Mouse (Mus musculus) heart, embryonic 13.5 days (tissue): Measurements from ENCODE around the gene Dgkg. TPM values are rescaled to one million over a fixed set of nuclear protein-coding genes. Genes with fewer than 3 reads are reported as not detected.

ENCODE experiments used
- ATAC-seq: fragments of 200-750 bp; cut with Nextera tagmentation; 2 replicates; pipeline ENCODE4 v1.8.0; 2017; ENCODE audit warnings: moderate TSS enrichment; ENCODE audit not compliant: insufficient number of reproducible peaks, low FRiP score, low TSS enrichment; ENCODE audit errors: extremely low read depth
- H3K27ac ChIP-seq: fragments of 300-500 bp; sonication (generic); replicated peaks from 2 replicates; pipeline ENCODE4 v1.5.1; 2015; ENCODE audit warnings: moderate library complexity, mild to moderate bottlenecking, inconsistent platforms
- H3K27me3 ChIP-seq: fragments of 300-500 bp; sonication (generic); replicated peaks from 2 replicates; pipeline ENCODE4 v1.6.1; 2015; ENCODE audit warnings: mild to moderate bottlenecking, inconsistent platforms
- H3K36me3 ChIP-seq: fragments of 300-500 bp; sonication (generic); 2 replicates; pipeline ENCODE4 v1.6.1; 2015; ENCODE audit warnings: mild to moderate bottlenecking, inconsistent platforms
- H3K4me1 ChIP-seq: fragments of 300-500 bp; sonication (generic); 2 replicates; pipeline ENCODE4 v1.6.1; 2015; ENCODE audit warnings: inconsistent platforms
- H3K4me2 ChIP-seq: fragments of 300-500 bp; sonication (generic); 2 replicates; pipeline ENCODE4 v1.6.1; 2015; ENCODE audit warnings: inconsistent platforms, mild to moderate bottlenecking, moderate library complexity
- H3K4me3 ChIP-seq: fragments of 300-500 bp; sonication (generic); 2 replicates; pipeline ENCODE4 v1.5.1; 2015; ENCODE audit warnings: moderate library complexity, mild to moderate bottlenecking, inconsistent platforms
- H3K9ac ChIP-seq: fragments of 300-500 bp; sonication (generic); 2 replicates; pipeline ENCODE4 v1.6.1; 2015; ENCODE audit warnings: inconsistent platforms, mild to moderate bottlenecking, moderate library complexity
- H3K9me3 ChIP-seq: fragments of 300-500 bp; sonication (generic); 2 replicates; pipeline ENCODE4 v1.6.1; 2016; ENCODE audit warnings: inconsistent platforms
- WGBS: fragments of 180-500 bp; shearing (Covaris S2); methylation state at CpG from one replicate; pipeline ENCODE4 v1.1.7; 2015; ENCODE audit warnings: mixed read lengths; 5-methylcytosine and 5-hydroxymethylcytosine counted together
- polyA plus RNA-seq: library from polyadenylated mRNA; unstranded; fragments of >200 nt; fragmentation: Nextera tagmentation; extraction: Ambion mirVana; gene quantifications from 2 replicates; pipeline ENCODE4 v1.2.1, GENCODE M21; 2015

Dgkg gene
- polyA plus RNA-seq, 1 experiment from 2014 or later = 0.43 TPM

DNA sequence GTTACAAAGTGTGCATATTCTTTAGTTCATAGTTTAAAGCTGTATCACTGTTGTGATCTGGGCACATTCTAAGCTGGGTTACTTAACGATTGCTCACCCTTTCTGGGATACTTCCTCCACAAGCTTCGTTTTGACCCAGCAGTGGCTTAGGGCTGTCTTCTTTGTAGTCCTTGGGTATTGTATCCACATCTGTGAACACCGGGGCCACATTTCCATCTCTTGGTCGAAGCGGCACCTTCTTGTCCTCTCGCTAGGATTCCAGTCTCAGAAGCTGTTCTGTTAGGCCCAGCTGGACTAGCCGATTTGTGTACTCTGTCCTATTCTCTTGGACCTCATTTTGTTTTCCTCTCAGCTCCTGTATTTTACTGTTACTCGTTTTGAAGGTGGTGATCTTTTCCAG lies 13.6 kb downstream of the Dgkg start:
- Histone ChIP-seq H3K9me3 (no peaks in the 10 kb centered on the region), H3K4me2 (no peak overlapping the region), H3K4me3 (no peak overlapping the region), H3K27me3 (no peaks in the 10 kb centered on the region; the same call in 1 of the 2 replicates), H3K27ac (no peak overlapping the region), H3K4me1 (no peaks in the 10 kb centered on the region), H3K36me3 (no peaks in the 10 kb centered on the region), H3K9ac (no peak overlapping the region)
- no peak for ATAC-seq
- WGBS = 65% methylated on average over 8 of the region's 8 CpGs

DNA sequence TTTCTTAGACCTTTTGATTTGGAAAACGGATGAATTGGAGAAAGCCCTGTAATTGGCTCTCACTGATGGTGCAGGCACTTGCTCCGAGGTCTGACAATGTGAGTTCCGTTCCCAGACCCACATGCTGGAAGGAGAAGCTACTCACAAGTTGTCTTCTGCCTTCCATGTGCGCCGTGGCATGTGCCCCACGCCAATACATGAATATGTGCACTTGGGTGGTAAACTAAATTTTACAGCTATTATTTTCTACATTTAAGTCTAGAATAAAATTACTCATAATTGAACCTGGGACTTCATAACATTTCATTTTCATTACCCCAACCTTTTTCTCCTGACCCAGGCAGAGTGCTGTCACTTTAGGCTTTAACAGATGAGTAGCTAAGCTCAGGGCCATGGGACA lies 14.1 kb downstream of the Dgkg start:
- no peak overlapping the region for H3K4me2 ChIP-seq
- H3K9me3 ChIP-seq = no peaks in the 10 kb centered on the region
- H3K4me3 ChIP-seq = no peak overlapping the region
- H3K27me3 ChIP-seq = no peaks in the 10 kb centered on the region; the same call in 1 of the 2 replicates
- WGBS = 77% methylated on average over 6 of the region's 6 CpGs
- no peaks in the 10 kb centered on the region for H3K4me1 ChIP-seq
- H3K36me3 ChIP-seq = no peaks in the 10 kb centered on the region
- no peak for ATAC-seq
- no peak overlapping the region for H3K9ac ChIP-seq
- H3K27ac ChIP-seq = no peak overlapping the region

DNA sequence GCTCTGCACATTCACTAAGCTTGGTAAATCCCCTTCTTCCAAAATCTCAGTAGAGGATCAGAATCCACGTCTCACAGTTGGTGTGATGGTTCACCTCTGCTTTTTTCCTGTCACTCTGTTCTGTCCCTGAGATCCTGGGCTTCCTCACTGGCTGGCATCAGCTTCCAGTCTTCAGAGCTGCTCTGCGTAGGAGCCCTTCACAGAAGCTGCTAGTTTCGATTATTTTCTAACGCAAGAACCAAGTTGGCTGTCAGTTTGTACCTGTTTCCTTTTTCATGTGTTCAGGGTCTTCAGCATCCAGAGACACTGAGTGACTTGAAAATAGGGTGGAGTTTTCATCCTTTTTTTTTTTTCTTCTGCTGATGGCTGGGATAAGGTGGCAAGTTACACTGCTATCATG lies 15.0 kb downstream of the Dgkg start:
- no peaks in the 10 kb centered on the region for H3K36me3 ChIP-seq
- 74% methylated on average over 4 of the region's 4 CpGs for WGBS

DNA sequence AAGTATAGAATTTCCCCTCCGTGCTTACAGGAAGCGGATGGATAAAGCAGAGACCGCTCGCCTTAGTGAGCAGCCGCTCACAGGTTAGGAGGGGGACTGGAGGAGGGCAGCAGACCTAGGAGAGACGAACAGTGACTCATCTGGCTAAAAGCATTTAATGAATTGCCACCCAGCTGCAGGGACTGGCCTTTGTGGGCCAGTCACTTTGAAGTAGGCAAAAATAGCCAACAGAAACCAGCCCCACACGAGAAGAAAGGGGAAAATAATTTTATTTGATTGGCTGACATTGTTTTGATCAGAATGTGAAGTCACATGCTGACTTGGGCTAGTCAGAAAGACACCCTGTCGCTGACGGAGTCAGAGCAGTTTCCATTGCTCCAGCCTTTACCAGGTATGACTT lies 15.4 kb downstream of the Dgkg start:
- no peaks in the 10 kb centered on the region for H3K36me3 ChIP-seq
- no peak overlapping the region for H3K9ac ChIP-seq
- 33% methylated on average over 9 of the region's 9 CpGs for WGBS
- no peak overlapping the region for H3K4me3 ChIP-seq
- H3K27me3 ChIP-seq = no peaks in the 10 kb centered on the region
- no peaks in the 10 kb centered on the region for H3K9me3 ChIP-seq
- no peak for ATAC-seq
- no peak overlapping the region for H3K4me2 ChIP-seq
- H3K4me1 ChIP-seq = no peaks in the 10 kb centered on the region
- no peak overlapping the region for H3K27ac ChIP-seq

More for the DNA sequence above, 15.0 kb downstream of the Dgkg start:
- H3K4me2 ChIP-seq = no peak overlapping the region
- no peak overlapping the region for H3K4me3 ChIP-seq
- no peaks in the 10 kb centered on the region for H3K27me3 ChIP-seq
- no peaks in the 10 kb centered on the region for H3K4me1 ChIP-seq
- H3K9me3 ChIP-seq = no peaks in the 10 kb centered on the region
- no peak overlapping the region for H3K27ac ChIP-seq
- ATAC-seq = no peak
- H3K9ac ChIP-seq = no peak overlapping the region

DNA sequence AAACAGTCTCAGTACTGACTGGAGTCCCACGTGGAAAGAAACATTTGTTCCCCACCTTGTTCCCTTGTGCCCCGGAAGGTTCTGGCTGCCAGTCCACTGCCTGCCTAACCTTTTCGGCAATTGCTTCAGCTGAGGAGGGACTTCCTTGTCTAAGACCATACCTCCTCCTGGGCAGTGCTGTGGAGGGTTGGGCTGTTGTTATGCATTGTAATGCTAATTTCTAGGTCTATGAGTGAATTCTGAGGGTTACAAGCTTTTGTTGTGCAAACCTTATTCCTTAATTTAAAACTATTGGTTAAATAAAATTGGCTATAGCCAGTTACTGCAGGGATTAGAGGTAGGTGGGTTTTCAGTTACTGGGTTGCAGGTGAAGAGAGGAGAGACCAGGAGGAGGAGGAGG lies 19.7 kb downstream of the Dgkg start:
- Histone ChIP-seq H3K4me1 (no peaks in the 10 kb centered on the region), H3K27me3 (peaks cover 5% of the 10 kb centered on the region; the same call in 1 of the 2 replicates), H3K36me3 (no peaks in the 10 kb centered on the region), H3K4me2 (no peak overlapping the region), H3K9me3 (no peaks in the 10 kb centered on the region), H3K4me3 (no peak overlapping the region), H3K9ac (no peak overlapping the region), H3K27ac (no peak overlapping the region)
- no peak for ATAC-seq
- WGBS = 64% methylated on average over 3 of the region's 3 CpGs

DNA sequence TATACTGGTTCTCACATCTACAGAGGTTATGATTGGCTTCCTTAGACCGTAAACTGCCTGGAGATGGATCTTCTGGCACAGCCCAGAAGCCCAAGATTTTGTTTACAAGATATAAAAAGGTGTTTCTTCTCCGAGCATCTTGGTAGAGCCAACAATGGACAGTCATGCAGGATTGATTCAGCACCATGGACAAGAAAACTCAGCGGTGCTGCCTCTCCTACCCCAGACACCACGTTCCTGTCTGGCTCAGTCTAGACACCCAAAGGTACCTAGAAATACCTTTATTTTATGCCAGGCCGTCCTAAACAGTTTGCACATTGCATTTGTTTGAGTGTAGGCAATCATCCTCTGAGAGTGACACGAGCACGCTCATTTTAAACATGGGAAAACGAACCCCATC lies 21.3 kb downstream of the Dgkg start:
- no peaks in the 10 kb centered on the region for H3K4me1 ChIP-seq
- H3K27me3 ChIP-seq = peaks cover 5% of the 10 kb centered on the region; the same call in 1 of the 2 replicates
- no peak overlapping the region for H3K4me2 ChIP-seq
- no peak overlapping the region for H3K27ac ChIP-seq
- H3K36me3 ChIP-seq = no peaks in the 10 kb centered on the region
- no peaks in the 10 kb centered on the region for H3K9me3 ChIP-seq
- H3K9ac ChIP-seq = no peak overlapping the region
- WGBS = 46% methylated on average over 8 of the region's 8 CpGs
- no peak for ATAC-seq
- H3K4me3 ChIP-seq = no peak overlapping the region

DNA sequence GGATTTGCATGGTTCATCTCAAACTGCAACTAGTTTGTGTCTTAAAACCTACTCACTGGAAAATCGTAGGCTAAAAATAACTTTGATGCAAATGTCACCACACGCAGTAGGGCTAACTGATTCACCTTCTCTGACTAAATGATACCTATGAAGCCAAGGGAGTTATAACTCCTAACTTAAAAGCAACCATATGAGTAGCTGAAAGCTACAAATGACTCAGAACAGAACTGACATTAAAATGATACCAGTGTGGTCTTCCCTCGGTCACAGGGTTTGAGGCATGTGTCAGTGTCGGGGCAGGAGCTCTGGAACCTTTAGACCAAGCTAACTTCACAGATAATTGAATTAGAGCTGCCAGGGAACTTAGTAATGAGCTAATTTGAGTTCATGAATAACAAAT lies 24.0 kb downstream of the Dgkg start:
- no peaks in the 10 kb centered on the region for H3K4me1 ChIP-seq
- WGBS = 69% methylated on average over 4 of the region's 4 CpGs

DNA sequence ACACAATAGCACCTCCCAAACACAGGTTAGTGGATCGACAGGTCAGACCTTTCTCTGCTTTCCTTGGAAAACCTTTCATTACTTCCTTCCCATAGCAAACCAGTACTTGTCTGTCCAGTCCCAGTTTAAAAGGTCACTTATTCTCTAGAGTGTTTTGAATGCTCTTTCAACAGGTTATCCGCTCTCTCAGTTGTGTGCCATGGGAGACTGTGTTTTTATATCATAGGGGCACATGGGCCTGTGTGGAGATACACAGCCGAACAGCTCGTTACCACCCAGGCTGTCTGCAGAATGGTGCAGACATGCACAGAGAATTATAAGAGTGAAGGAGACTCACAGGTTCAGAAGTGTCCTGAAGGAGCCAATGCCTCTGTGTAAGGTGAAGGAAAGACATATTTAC lies 26.7 kb downstream of the Dgkg start:
- no peaks in the 10 kb centered on the region for H3K27me3 ChIP-seq
- no peak overlapping the region for H3K4me3 ChIP-seq
- no peaks in the 10 kb centered on the region for H3K36me3 ChIP-seq
- H3K4me1 ChIP-seq = no peaks in the 10 kb centered on the region
- no peak overlapping the region for H3K4me2 ChIP-seq
- WGBS = 81% methylated on average over 4 of the region's 4 CpGs
- no peak overlapping the region for H3K27ac ChIP-seq
- ATAC-seq = no peak
- H3K9ac ChIP-seq = no peak overlapping the region
- no peaks in the 10 kb centered on the region for H3K9me3 ChIP-seq

More for the DNA sequence above, 24.0 kb downstream of the Dgkg start:
- no peak overlapping the region for H3K4me3 ChIP-seq
- H3K9ac ChIP-seq = no peak overlapping the region
- no peak for ATAC-seq
- peaks cover 5% of the 10 kb centered on the region; the same call in 1 of the 2 replicates for H3K27me3 ChIP-seq
- H3K27ac ChIP-seq = no peak overlapping the region
- no peaks in the 10 kb centered on the region for H3K9me3 ChIP-seq
- H3K4me2 ChIP-seq = no peak overlapping the region
- no peaks in the 10 kb centered on the region for H3K36me3 ChIP-seq

DNA sequence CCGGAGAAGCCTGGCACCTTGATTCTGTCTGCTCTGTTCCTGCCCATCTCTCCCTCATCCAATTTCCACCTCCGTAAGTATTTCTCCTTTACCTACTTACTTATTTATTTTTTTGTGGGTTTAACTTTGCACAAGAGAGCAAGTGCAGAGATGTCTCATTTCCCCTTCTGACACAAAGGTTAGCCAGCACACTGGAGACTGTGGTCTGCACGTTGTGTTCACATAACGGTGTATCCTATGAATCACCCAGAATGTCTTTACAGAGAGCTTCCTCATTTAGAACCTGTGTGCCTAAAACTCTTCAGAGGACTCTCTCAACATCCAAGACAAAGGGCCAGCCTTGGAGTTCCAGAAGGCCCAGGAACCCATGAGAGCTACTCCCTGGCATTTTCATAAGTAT lies 27.1 kb downstream of the Dgkg start:
- no peaks in the 10 kb centered on the region for H3K27me3 ChIP-seq
- no peaks in the 10 kb centered on the region for H3K4me1 ChIP-seq
- no peak for ATAC-seq
- H3K27ac ChIP-seq = no peak overlapping the region
- no peak overlapping the region for H3K4me2 ChIP-seq
- H3K9ac ChIP-seq = no peak overlapping the region
- no peak overlapping the region for H3K4me3 ChIP-seq
- no peaks in the 10 kb centered on the region for H3K36me3 ChIP-seq
- 69% methylated on average over 4 of the region's 4 CpGs for WGBS
- no peaks in the 10 kb centered on the region for H3K9me3 ChIP-seq

DNA sequence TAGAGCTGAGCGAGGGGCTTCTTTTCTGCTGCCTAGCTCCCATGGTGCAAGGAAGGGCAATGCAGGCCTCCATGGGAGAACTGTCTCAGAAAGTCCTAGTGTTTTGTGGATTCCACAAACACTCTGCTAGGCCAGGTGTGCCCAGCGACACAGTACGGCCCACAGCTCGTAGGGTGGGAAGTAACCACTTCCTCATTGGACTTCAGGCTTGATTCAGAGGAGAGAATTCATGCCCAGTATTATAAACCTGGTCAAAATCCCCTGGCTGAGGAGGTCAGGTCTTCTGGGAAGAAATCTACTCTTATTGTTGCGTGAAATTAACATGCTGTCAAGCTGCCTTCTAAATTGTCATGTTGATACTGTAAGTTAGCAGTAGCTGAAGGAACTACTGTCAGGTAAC lies 31.0 kb downstream of the Dgkg start:
- no peak overlapping the region for H3K9ac ChIP-seq
- H3K27ac ChIP-seq = no peak overlapping the region
- no peak overlapping the region for H3K4me2 ChIP-seq
- WGBS = 81% methylated on average over 5 of the region's 5 CpGs
- no peaks in the 10 kb centered on the region for H3K36me3 ChIP-seq
- H3K27me3 ChIP-seq = peaks cover 6% of the 10 kb centered on the region
- no peaks in the 10 kb centered on the region for H3K9me3 ChIP-seq
- H3K4me1 ChIP-seq = 0 out of 2 replicates have a peak, but pooled peaks cover 2% of the 10 kb centered on the region
- no peak for ATAC-seq
- H3K4me3 ChIP-seq = no peak overlapping the region

DNA sequence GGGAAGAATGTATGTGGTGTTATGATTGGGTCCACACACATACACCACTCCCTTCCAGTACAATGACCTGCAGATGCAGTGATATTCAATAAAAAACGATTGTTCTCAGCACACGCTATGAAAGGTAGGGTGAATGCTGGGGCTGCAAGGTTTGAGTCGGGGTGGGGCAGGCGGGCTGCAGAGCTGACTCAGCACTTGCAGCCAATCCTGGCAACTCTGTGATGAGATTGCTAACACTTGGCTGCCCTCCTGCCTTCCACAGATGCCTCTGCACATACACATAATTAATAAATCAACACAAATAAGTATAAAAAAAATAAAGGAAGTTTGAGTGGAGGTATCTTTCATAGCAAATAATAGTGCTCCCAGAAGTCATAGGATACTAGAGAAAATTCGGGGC lies 31.6 kb downstream of the Dgkg start:
- Histone ChIP-seq H3K9ac (no peak overlapping the region), H3K4me3 (no peak overlapping the region), H3K9me3 (no peaks in the 10 kb centered on the region), H3K27me3 (peaks cover 6% of the 10 kb centered on the region), H3K36me3 (no peaks in the 10 kb centered on the region), H3K27ac (no peak overlapping the region), H3K4me2 (no peak overlapping the region), H3K4me1 (0 out of 2 replicates have a peak, but pooled peaks cover 2% of the 10 kb centered on the region)
- ATAC-seq = no peak
- WGBS = 74% methylated on average over 5 of the region's 5 CpGs

DNA sequence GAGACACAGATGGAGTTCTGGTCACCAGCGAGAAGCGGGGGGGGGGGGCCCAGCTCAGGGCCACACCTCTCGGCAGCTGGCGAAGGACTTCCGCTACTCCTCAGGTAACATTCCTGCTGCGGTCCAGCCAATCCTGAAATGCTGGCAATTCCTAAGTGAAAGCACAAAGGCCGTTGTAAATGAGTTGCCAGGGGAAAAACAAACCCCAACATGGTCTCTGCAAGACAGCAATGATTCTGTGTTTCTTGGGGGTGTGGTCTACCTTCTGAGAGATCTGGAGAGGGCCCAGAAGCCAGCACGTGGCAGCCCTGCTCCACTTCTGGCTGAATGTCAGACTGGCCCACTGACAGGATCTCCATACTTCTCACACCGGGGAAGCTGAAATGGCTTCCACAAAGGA lies 34.7 kb downstream of the Dgkg start:
- H3K36me3 ChIP-seq = no peaks in the 10 kb centered on the region
- no peaks in the 10 kb centered on the region for H3K9me3 ChIP-seq
- H3K4me2 ChIP-seq = no peak overlapping the region
- peaks cover 11% of the 10 kb centered on the region for H3K27me3 ChIP-seq
- 20% methylated on average over 9 of the region's 9 CpGs for WGBS
- 0 out of 2 replicates have a peak, but pooled peaks cover 2% of the 10 kb centered on the region for H3K4me1 ChIP-seq
- H3K27ac ChIP-seq = no peak overlapping the region
- ATAC-seq = no peak
- H3K4me3 ChIP-seq = no peak overlapping the region
- H3K9ac ChIP-seq = no peak overlapping the region
